Mouse (Mus musculus) hindbrain, embryonic 15.5 days (tissue): ENCODE measurements around the gene G6pc2. TPM values are rescaled to one million over a fixed set of nuclear protein-coding genes. Genes with fewer than 3 reads are reported as not detected.
A peak's percentile ranks its signal among the peaks of the same experiment; 100 is the strongest.

Source experiments
- ATAC-seq: fragments of 200-750 bp; cut with Nextera tagmentation; 2 replicates; pipeline ENCODE4 v1.8.0; 2017; ENCODE audit warnings: low read depth, moderate number of reproducible peaks, moderate TSS enrichment; ENCODE audit not compliant: low FRiP score
- H3K27ac ChIP-seq: fragments of 300-500 bp; sonication (generic); replicated peaks from 2 replicates; pipeline ENCODE4 v1.5.1; 2015; ENCODE audit warnings: mild to moderate bottlenecking, inconsistent platforms
- H3K27me3 ChIP-seq: fragments of 300-500 bp; sonication (generic); 2 replicates; pipeline ENCODE4 v1.6.1; 2015; ENCODE audit warnings: control low read depth, inconsistent platforms
- H3K36me3 ChIP-seq: fragments of 300-500 bp; sonication (generic); 2 replicates; pipeline ENCODE4 v1.6.1; 2015; ENCODE audit warnings: control low read depth, inconsistent platforms
- H3K4me1 ChIP-seq: fragments of 300-500 bp; sonication (generic); replicated peaks from 2 replicates; pipeline ENCODE4 v1.6.1; 2015; ENCODE audit warnings: control low read depth, inconsistent platforms
- H3K4me2 ChIP-seq: fragments of 300-500 bp; sonication (generic); 2 replicates; pipeline ENCODE4 v1.6.1; 2015; ENCODE audit warnings: moderate library complexity, mild to moderate bottlenecking, inconsistent platforms
- H3K4me3 ChIP-seq: fragments of 300-500 bp; sonication (generic); 2 replicates; pipeline ENCODE4 v1.5.1; 2015; ENCODE audit warnings: mild to moderate bottlenecking, inconsistent platforms
- H3K9ac ChIP-seq: fragments of 300-500 bp; sonication (generic); 2 replicates; pipeline ENCODE4 v1.6.1; 2015; ENCODE audit warnings: inconsistent platforms
- H3K9me3 ChIP-seq: fragments of 300-500 bp; sonication (generic); 2 replicates; pipeline ENCODE4 v1.6.1; 2016; ENCODE audit warnings: control low read depth, inconsistent platforms
- WGBS: fragments of 180-500 bp; shearing (Covaris S2); methylation state at CpG from one replicate; pipeline ENCODE4 v1.1.7; 2015; 5-methylcytosine and 5-hydroxymethylcytosine counted together
- polyA plus RNA-seq: library from polyadenylated mRNA; unstranded; fragments of >200 nt; fragmentation: Nextera tagmentation; extraction: Ambion mirVana; gene quantifications from 2 replicates; pipeline ENCODE4 v1.2.1, GENCODE M21; 2015

G6pc2 gene
- polyA plus RNA-seq, 1 experiment from 2014 or later = 0.32 TPM

- no peaks in the 10 kb centered on the region for H3K27me3 ChIP-seq
- H3K4me2 ChIP-seq = no peak overlapping the region
- no peak for ATAC-seq
- no peaks in the 10 kb centered on the region for H3K9me3 ChIP-seq
- peaks cover 7% of the 10 kb centered on the region for H3K4me1 ChIP-seq
- H3K36me3 ChIP-seq = no peaks in the 10 kb centered on the region
- no peak overlapping the region for H3K9ac ChIP-seq
- 89% methylated on average over 3 of the region's 3 CpGs for WGBS
- H3K27ac ChIP-seq = no peak overlapping the region
- H3K4me3 ChIP-seq = no peak overlapping the region
These were observed 1.2 kb upstream of the G6pc2 start for GRCm38 (mm10) chr2:69209684-69210083.

DNA sequence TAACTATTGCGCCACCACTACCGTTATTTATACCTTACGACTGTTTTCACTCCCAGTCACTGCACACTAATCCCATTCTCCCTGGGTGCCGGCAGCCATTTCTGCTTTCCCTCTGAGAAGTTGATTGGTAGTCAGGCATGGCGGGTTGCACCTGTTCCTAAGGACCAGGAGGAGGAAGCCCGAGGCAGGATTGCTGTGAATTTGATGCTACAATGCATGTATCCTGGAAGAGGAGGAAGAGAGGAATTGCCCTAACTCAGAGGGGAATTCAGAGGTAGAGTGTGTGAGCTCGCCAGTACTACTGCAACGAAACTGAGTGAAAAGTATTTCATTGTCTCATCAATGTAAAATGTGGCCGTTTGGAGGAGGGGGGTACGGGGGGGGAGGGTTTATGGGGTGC lies 1.8 kb downstream of the G6pc2 start:
- Histone ChIP-seq H3K4me2 (no peak overlapping the region), H3K4me1 (no peaks in the 10 kb centered on the region), H3K36me3 (no peaks in the 10 kb centered on the region), H3K4me3 (no peak overlapping the region), H3K27me3 (no peaks in the 10 kb centered on the region), H3K9ac (no peak overlapping the region), H3K9me3 (no peaks in the 10 kb centered on the region), H3K27ac (no peak overlapping the region)
- 69% methylated on average over 10 of the region's 10 CpGs for WGBS
- no peak for ATAC-seq

GRCm38 (mm10) chr2:69215242-69215641 lies 4.4 kb downstream of the G6pc2 start:
- Histone ChIP-seq H3K27ac (no peak overlapping the region), H3K36me3 (no peaks in the 10 kb centered on the region), H3K9ac (no peak overlapping the region), H3K4me3 (no peak overlapping the region), H3K4me2 (no peak overlapping the region), H3K4me1 (0 out of 2 replicates have a peak, but pooled peaks cover 4% of the 10 kb centered on the region), H3K27me3 (no peaks in the 10 kb centered on the region), H3K9me3 (no peaks in the 10 kb centered on the region)
- 50% methylated on average over 7 of the region's 7 CpGs for WGBS
- no peak for ATAC-seq

GRCm38 (mm10) chr2:69221868-69222416 lies 11.1 kb downstream of the G6pc2 start:
- Histone ChIP-seq H3K4me1 (0 out of 2 replicates have a peak, but pooled peaks cover 6% of the 10 kb centered on the region), H3K36me3 (no peaks in the 10 kb centered on the region), H3K9me3 (no peaks in the 10 kb centered on the region), H3K27ac (no peak overlapping the region), H3K4me3 (no peak overlapping the region), H3K27me3 (no peaks in the 10 kb centered on the region), H3K4me2 (no peak overlapping the region), H3K9ac (no peak overlapping the region)
- 30% methylated on average over 5 of the region's 5 CpGs for WGBS
- ATAC-seq = no peak

- Histone ChIP-seq H3K9me3 (no peaks in the 10 kb centered on the region), H3K4me1 (0 out of 2 replicates have a peak, but pooled peaks cover 6% of the 10 kb centered on the region), H3K4me3 (no peak overlapping the region), H3K27me3 (no peaks in the 10 kb centered on the region), H3K36me3 (no peaks in the 10 kb centered on the region), H3K9ac (no peak overlapping the region), H3K4me2 (no peak overlapping the region), H3K27ac (no peak overlapping the region)
- ATAC-seq = 0 out of 2 replicates have a peak, but pooled peaks have one; percentile 23
- 55% methylated on average over 10 of the region's 10 CpGs for WGBS
These were observed 11.9 kb downstream of the G6pc2 start for GRCm38 (mm10) chr2:69222815-69223214.

GRCm38 (mm10) chr2:69224724-69225123 lies 13.9 kb downstream of the G6pc2 start:
- H3K4me3 ChIP-seq = no peak overlapping the region
- ATAC-seq = no peak
- H3K4me2 ChIP-seq = no peak overlapping the region
- H3K9ac ChIP-seq = no peak overlapping the region
- H3K9me3 ChIP-seq = no peaks in the 10 kb centered on the region
- no peaks in the 10 kb centered on the region for H3K36me3 ChIP-seq
- WGBS = 75% methylated on average over 2 of the region's 2 CpGs
- no peak overlapping the region for H3K27ac ChIP-seq
- peaks cover 8% of the 10 kb centered on the region; the same call in 1 of the 2 replicates for H3K4me1 ChIP-seq
- H3K27me3 ChIP-seq = no peaks in the 10 kb centered on the region

DNA sequence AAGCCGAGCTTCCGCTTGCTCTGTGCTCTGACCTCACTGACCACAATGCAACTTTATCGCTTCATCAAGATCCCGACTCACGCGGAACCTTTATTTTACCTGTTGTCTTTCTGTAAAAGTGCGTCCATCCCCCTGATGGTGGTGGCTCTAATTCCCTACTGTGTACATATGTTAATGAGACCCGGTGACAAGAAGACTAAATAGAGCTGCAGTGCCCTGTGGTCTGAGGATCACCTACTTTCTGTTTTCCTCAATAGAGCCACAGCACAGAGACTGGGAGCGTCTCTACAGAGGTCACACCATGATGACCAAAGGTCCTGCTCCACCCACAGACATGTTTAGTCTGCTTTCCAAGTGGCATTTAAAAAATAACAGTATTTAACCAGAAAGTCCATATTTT lies 16.0 kb downstream of the G6pc2 start:
- 86% methylated on average over 9 of the region's 9 CpGs for WGBS
- H3K27ac ChIP-seq = no peak overlapping the region
- no peak for ATAC-seq
- H3K9me3 ChIP-seq = no peaks in the 10 kb centered on the region
- no peak overlapping the region for H3K4me3 ChIP-seq
- H3K4me2 ChIP-seq = no peak overlapping the region
- H3K9ac ChIP-seq = no peak overlapping the region
- no peaks in the 10 kb centered on the region for H3K36me3 ChIP-seq
- H3K27me3 ChIP-seq = no peaks in the 10 kb centered on the region
- H3K4me1 ChIP-seq = peaks cover 6% of the 10 kb centered on the region; the same call in 1 of the 2 replicates

GRCm38 (mm10) chr2:69228635-69229034 lies 17.8 kb downstream of the G6pc2 start:
- Histone ChIP-seq H3K27ac (no peak overlapping the region; the same call in 1 of the 2 replicates), H3K36me3 (no peaks in the 10 kb centered on the region), H3K4me1 (peaks cover 4% of the 10 kb centered on the region; the same call in 1 of the 2 replicates), H3K27me3 (no peaks in the 10 kb centered on the region), H3K4me3 (no peak overlapping the region), H3K4me2 (no peak overlapping the region), H3K9me3 (no peaks in the 10 kb centered on the region), H3K9ac (no peak overlapping the region)
- no peak for ATAC-seq
- 45% methylated on average over 6 of the region's 6 CpGs for WGBS

- Histone ChIP-seq H3K27me3 (no peaks in the 10 kb centered on the region), H3K9me3 (no peaks in the 10 kb centered on the region), H3K4me3 (no peak overlapping the region), H3K27ac (no peak overlapping the region), H3K9ac (no peak overlapping the region), H3K4me2 (no peak overlapping the region), H3K4me1 (peaks cover 4% of the 10 kb centered on the region), H3K36me3 (no peaks in the 10 kb centered on the region)
- WGBS = 93% methylated on average over 2 of the region's 2 CpGs
- no peak for ATAC-seq
These were observed 19.3 kb downstream of the G6pc2 start for GRCm38 (mm10) chr2:69230137-69230536.

DNA sequence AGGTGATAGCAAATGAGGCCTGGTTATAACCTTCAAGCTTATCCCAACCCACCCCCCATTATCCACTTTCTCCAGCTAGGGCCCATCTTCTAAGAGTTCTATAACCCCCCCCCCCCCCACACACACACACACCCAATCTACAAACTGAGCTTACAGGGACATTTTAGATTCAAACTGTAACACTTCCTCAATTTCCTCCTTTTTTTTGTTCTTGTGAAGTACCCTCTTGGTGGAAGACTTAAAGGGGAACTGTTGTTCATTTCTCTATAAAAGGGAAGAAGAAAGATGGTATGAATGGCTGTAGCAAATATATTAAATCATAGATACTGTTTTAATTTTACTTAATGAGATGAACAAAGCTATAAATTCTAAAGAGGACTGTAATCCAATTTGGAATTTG lies 21.2 kb downstream of the G6pc2 start:
- Histone ChIP-seq H3K9ac (no peak overlapping the region), H3K27ac (no peak overlapping the region), H3K36me3 (no peaks in the 10 kb centered on the region), H3K4me2 (no peak overlapping the region), H3K27me3 (no peaks in the 10 kb centered on the region), H3K9me3 (no peaks in the 10 kb centered on the region), H3K4me1 (peaks cover 4% of the 10 kb centered on the region), H3K4me3 (no peak overlapping the region)
- ATAC-seq = no peak

GRCm38 (mm10) chr2:69234976-69235678 lies 24.3 kb downstream of the G6pc2 start:
- H3K4me3 ChIP-seq = no peak overlapping the region
- H3K4me2 ChIP-seq = no peak overlapping the region
- H3K9me3 ChIP-seq = no peaks in the 10 kb centered on the region
- 34% methylated on average over 5 of the region's 5 CpGs for WGBS
- no peaks in the 10 kb centered on the region for H3K36me3 ChIP-seq
- no peak overlapping the region for H3K9ac ChIP-seq
- no peak for ATAC-seq
- H3K27ac ChIP-seq = no peak overlapping the region
- H3K27me3 ChIP-seq = no peaks in the 10 kb centered on the region
- no peaks in the 10 kb centered on the region; the same call in 1 of the 2 replicates for H3K4me1 ChIP-seq

DNA sequence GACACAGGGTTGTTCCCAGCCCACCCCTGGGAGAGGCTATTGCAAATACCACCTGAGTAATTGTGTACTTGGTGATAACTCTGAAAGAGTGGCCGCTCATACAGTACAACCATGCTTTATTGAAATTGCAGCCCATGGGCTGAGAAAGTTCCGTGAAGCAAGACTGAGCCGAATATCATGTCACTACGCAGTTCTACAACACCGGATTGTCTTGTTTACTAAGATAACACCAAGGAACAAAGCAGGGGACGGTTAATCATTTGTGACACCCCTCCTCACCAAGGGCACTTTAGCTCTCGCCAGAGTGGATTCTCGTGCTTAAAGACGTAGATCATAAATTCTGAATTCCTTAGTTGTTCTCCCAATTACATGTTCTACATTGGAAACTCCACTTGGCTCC lies 28.4 kb downstream of the G6pc2 start:
- H3K36me3 ChIP-seq = no peaks in the 10 kb centered on the region
- no peaks in the 10 kb centered on the region for H3K9me3 ChIP-seq
- H3K9ac ChIP-seq = no peak overlapping the region
- H3K4me3 ChIP-seq = no peak overlapping the region
- no peak for ATAC-seq
- no peak overlapping the region for H3K4me2 ChIP-seq
- no peaks in the 10 kb centered on the region for H3K27me3 ChIP-seq
- 80% methylated on average over 9 of the region's 9 CpGs for WGBS
- no peaks in the 10 kb centered on the region; the same call in 1 of the 2 replicates for H3K4me1 ChIP-seq
- H3K27ac ChIP-seq = no peak overlapping the region
